Mouse (Mus musculus): ENCODE measurements around the gene Mfsd6l. TPM values are rescaled to one million over a fixed set of nuclear protein-coding genes. Genes with fewer than 3 reads are reported as not detected.

The Mfsd6l gene
- polyA plus RNA-seq (2012; rRNA removed; ENCODE audit: low replicate concordance): 8.3 and 23.6 TPM in 2 replicates

DNA sequence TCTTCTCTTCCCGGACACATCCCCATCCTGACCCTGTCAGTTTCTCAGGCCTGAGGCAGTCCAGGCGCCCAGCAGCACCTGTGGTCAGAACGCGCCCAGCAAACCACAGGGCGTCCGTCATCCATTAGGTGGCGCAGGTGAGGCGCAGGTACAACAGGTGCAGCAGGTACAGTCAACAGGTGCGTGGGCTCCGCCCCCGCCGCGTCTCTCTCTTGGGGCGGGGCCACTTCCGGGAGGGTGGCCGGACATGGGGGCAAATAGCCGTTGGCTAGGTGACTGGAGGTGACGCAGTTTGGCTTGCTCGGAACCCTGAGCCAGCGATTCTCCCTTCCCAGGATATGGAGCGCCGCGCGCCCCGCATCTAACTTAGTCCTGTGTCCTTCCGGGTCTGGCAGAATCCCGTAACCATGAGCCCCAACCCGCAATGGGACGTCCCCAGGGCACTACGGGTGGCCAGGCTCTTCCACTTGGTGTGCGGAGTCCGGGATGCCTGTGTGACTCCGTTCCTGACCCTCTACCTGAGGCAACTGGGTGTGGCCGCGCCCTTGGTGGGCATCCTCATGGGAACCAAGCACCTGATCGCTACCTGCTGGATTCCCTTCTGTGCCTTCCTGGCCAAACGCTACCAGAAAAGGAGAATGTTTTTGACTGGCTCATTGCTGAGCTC is at the start of gene Mfsd6l:
Mfsd6l (plus strand) TSS at position 269 of the 667 bp plus-strand sequence.

DNA sequence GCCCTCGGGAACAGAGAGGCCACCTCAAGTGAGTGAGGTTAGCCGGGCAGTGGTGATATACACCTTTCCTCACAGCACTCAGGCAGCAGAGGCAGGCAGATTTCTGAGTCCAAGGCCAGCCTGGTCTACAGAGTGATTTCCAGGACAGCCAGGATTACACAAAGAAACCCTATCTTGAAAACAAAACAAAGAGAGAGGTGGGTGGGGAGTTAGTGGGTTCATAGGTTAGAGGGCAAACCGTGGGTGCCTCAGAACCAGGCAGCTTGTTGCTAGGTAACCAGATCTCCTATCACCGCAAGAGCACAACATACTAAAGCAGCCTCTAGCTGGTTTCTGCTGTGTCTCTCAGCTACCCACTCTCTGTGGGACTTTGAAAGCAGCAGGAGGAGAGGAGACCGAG is 30.7 kb downstream of the Mfsd6l start, which contains the start of gene Ccdc42:
Ccdc42 (plus strand) TSS at position 301 of the 400 bp plus-strand sequence.

Other genes starting within 250 kb of the Mfsd6l start
- 17.8 and 18.7 TPM in 2 replicates for gene Ntn1, start 155.4 kb upstream of the Mfsd6l start, polyA plus RNA-seq (2012; rRNA removed; ENCODE audit: low replicate concordance)
- gene Pik3r5, start 124.1 kb upstream of the Mfsd6l start, polyA plus RNA-seq (2012; rRNA removed; ENCODE audit: low replicate concordance): 4.8 and 5.3 TPM in 2 replicates
- gene Pik3r6, start 53.2 kb upstream of the Mfsd6l start, polyA plus RNA-seq (2012; rRNA removed; ENCODE audit: low replicate concordance): 1.3 and 1.8 TPM in 2 replicates
- gene Ccdc42, start 30.8 kb downstream of the Mfsd6l start, polyA plus RNA-seq (2012; rRNA removed; ENCODE audit: low replicate concordance): 0.29 and 0.69 TPM in 2 replicates
- gene Myh10, start 135.4 kb downstream of the Mfsd6l start, polyA plus RNA-seq (2012; rRNA removed; ENCODE audit: low replicate concordance): 1.9 and 3.6 TPM in 2 replicates

Data from duodenum, adult 2 months (tissue).